Mouse (Mus musculus) granulocyte monocyte progenitor cell, adult 5-6 weeks (primary cell): ENCODE measurements around the gene 3110082I17Rik. TPM values are rescaled to one million over a fixed set of nuclear protein-coding genes. Genes with fewer than 3 reads are reported as not detected.
A peak's percentile ranks its signal among the peaks of the same experiment; 100 is the strongest.

Source experiments
- ATAC-seq: replicated peaks from 2 replicates; pipeline ENCODE4 v1.8.0; 2016; ENCODE audit warnings: mild to moderate bottlenecking, moderate TSS enrichment, inconsistent platforms; ENCODE audit not compliant: poor library complexity, severe bottlenecking
- total RNA-seq, 2 experiments: library from RNA; stranded (forward) in 1 of 2; stranded (reverse) in 1 of 2; fragments of 200-712, 200-1000 nt in 1 of 2; fragments of >200 nt in 1 of 2; fragmentation: Nextera tagmentation in 1 of 2; gene quantifications; 2 replicates each; pipeline ENCODE4 v1.2.3; 2014 to 2017

3110082I17Rik gene
- total RNA-seq, 2 experiments from 2014 or later = 44.6 to 54.1 TPM

DNA sequence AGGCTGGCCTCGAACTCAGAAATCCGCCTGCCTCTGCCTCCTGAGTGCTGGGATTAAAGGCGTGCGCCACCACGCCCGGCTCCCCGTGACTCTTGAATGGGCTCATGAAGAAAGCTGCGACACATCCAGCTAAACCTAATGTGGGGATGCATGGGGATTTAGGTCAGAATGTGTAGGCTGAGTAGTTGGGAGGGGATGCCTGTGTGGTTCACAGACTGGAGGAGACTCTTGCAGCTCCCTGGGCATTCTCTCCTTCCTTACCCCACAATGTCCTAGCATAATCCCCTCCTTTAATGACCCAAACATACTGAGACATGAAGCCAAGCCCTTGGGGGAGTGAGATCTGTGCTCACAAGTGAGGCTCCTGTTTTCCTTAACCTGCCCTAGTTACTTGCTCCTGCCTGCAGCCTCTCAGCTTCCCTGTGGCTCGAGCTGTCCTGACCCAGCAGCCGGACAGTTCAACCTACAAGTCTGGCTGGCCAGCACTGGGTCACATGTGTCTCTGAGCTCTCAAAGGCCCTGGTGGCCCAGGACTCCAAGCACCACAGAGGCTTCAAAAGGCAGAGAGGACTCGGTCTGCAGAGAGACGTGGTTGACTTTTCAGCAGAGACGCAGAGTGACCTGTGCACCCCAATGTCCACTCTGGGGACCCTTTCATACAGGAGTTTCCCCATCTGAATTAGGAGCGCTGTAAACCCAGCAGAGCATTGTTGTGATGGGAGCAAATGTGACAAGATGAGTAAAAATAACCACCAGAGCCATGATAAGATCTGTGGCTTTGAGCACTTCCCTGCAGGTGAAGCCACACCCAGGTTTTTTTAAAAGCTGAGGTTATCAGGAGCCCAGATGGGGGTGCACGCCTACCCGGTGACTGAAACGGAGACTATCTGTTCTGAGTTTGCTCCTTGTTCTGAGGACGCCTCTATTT lies 78.5 kb downstream of the 3110082I17Rik start:
- ATAC-seq = no peak

DNA sequence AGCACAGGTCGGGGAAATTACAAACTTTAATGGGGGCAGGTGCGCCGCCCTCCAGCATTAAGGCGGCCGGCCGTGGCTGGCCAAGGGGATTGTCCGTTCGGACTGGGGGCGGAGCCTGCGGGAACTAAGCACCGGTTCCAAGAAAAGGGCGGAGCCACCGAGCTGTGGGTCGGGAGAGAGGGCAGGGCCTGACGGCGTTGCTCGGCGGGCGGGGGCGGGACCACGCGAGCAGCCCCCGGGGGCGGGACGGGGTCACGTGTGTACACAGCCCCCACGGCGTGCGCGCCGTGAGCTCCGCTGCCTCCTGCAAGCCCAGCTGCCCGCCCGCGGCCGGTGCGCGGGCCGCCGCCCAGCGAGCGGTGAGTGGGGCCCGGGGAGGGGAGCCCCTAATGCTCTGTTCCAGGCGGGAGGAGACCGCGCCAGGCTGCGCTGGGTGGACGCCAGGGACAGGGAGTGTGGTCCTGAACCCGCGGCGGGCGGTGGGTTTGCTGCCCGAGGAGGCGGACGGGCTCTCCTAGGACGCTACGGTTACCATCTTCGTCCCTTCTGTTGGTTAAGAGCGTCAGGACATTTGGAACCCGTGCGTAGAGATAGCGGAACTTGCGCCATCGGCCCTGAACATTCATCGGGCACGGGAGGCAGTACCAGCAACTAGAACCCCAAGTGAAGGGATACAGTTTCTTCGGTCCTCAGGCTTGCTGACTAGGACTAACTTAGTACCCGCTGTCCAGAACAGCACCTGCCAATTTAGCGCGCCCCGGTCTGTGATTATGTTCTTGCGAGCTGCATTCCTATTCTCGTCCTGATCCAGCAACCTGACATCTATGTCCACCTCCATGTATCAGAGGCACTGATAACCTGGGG lies 79.7 kb downstream of the 3110082I17Rik start:
- peak; percentile 71 for ATAC-seq

DNA sequence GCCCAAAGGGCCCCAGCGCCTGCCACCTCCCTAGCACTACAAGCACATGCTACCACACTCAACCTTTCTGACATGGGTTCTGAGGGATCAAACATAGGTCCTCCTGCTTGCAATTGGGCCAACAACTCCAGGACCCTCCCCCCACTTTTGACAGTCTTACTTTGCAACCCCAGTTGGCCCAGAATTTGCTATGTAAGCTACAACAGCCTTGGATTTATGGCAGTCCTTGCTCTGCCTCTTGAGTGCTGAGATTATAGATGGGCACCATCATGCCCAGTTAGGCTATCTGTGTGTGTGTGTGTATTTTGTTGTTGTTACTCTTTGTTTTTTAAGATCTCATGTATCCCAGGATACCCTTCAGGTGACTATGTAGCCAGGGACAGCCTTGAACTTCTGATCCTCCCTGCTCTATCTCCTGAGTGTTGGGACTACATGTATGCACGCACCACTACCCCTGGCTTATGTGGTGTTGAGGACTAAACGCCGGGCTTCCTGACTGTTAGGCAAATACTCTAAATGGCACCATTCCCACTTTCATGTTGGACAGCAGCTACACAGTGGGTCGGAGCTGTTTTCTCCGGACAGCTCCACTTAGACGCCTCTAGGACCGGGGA lies 80.4 kb downstream of the 3110082I17Rik start:
- ATAC-seq = no peak; the same call in 1 of the 2 replicates

DNA sequence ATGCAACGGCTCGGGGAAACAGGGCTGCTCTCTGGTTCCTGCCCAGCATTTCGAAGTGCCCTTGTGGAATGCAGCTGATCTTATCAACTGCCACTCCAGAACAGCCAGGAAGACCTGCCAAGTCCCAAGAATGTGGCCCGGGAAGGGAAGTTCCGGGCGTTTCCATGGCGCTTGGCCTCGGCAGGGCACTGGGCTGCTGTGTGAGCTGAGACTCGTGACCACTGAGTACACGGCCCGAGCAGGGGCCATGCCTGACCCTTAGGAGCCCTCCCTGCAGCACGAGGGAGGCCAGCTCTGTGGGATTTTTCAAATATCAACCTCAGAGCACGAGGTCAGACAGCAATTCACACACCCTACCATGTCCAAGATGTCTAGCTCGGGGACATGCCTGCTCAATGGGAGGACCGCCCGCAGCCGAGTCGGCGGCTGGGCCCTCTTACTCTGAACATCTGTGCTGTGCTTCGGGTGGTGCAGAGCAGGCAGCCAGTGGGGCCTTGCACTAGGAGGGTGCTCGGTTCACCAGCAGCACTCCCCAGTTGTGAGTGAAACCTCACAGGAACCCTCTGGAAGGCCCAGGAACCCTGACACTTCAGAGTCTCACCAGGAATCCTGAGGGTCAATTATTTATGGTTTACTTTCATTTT lies 81.2 kb downstream of the 3110082I17Rik start:
- ATAC-seq = no peak

DNA sequence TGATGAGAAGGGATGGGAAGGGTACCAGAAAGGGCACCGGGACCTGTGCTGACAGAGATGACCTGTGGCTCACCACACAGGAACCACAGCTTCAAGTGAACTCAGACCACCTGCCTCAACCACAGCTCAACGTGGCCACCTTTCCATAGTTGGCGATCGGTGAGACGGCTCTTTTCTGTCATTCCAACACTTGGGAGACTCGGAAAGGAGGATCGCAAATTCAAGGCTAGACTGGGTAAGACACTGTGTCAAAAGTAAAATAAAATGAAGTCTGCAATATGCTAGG lies 82.1 kb downstream of the 3110082I17Rik start:
- no peak for ATAC-seq

DNA sequence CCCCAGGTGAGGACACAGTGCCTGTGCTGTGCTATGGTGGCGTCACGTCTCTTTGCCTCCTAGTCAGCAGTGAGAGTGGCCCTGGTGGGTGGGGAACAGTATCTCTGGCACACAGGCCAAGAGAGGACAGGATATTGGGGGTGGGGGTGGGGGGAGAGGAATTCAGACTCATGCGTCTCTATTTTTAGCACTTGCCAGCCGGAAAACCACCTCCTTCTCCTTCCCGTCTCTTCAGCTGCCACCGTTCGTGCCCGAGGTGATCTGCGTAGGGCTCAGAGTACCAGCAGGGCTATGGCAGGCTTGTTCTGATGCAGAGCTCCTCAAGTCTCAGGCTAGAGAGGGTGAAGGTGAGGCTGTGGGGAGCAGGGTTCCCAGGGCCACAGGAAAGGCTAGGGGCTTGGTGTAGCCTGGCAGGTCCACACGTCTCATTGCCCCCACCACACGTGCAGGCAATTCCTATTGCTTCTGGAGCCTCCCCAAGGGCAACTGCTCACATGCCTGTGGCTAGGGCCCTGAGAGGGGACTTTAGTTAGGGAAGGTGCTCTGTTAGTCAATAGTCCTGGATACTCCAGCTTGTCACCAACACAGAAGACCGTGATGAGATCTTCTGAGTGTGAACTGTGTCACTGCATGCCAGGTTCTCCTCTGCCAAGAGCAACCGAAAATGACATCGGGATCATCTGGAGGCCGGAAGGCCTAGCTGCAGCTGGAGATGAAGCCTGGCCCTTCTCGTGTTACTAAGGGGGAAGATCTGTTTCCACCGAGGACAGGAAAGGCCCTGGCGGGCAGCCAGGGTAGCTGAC lies 82.7 kb downstream of the 3110082I17Rik start, which contains the start of gene Gpr146:
TSS of gene Gpr146 (plus strand) at position 230 of the 803 bp plus-strand sequence.
- peak; percentile 14 for ATAC-seq

DNA sequence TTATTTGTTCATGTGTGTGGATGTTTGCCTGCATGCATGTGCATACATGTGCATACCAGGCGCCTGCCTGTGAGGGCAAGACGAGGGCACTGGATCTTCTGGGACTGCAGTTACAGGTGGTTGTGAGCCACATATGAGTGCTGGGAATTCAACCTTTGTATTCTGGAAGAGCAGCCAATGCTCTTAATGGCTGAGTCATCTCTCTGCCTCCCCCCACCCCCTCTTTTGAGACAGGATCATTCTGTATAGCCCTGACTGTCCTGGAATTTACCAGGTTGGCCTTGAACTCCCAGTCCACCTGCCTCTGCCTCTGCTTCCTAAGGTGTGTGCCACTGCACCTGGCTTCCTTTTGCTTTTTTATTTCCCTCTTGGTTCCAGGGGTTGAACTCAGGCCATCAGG lies 85.5 kb downstream of the 3110082I17Rik start:
- no peak for ATAC-seq

DNA sequence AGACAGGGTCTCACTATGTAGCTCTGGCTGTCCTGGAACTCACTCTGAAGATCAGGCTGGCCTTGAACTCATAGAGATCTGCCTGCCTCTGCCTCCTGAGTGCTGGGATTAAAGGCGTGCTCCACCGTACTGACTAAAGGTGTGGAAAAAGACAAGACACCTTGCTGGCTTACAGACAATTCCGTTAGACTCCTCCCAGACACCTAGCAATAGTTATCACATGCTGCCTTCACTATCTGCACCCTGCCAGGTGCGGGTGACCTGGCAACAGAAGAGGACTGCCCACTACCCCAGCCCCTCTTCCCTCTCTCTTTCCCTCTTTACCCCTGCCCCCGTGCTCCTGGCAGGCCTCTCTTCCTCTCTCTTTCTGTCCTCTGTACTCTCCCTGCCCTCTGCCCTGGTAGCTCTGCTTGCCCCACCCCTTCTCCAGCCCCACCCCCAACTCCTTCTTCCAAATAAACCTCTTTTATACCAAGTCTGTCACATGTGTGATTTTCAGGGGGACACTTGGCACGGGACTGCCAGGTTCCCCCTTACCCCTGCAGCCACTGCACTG lies 86.4 kb downstream of the 3110082I17Rik start:
- no peak for ATAC-seq

DNA sequence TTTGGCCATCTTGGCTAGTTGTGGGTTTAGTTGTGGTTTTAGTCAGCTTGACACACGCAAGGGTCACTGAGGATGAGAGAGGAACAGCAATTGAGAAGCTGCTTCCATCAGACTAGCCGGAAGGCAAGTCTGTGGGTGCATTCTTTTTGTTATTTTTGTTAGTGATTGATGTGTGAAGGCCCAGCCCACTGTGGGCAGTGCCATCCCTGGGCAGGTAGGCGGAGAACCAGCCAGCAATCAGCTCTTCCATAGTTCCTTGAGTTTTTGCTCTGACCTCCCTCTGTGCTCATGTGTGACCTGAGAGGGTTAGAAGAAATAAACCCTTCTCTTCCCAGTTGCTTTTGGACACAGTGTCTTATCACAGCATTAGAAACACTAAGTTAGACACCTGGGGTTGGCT lies 87.2 kb downstream of the 3110082I17Rik start:
- ATAC-seq = peak; percentile 31

DNA sequence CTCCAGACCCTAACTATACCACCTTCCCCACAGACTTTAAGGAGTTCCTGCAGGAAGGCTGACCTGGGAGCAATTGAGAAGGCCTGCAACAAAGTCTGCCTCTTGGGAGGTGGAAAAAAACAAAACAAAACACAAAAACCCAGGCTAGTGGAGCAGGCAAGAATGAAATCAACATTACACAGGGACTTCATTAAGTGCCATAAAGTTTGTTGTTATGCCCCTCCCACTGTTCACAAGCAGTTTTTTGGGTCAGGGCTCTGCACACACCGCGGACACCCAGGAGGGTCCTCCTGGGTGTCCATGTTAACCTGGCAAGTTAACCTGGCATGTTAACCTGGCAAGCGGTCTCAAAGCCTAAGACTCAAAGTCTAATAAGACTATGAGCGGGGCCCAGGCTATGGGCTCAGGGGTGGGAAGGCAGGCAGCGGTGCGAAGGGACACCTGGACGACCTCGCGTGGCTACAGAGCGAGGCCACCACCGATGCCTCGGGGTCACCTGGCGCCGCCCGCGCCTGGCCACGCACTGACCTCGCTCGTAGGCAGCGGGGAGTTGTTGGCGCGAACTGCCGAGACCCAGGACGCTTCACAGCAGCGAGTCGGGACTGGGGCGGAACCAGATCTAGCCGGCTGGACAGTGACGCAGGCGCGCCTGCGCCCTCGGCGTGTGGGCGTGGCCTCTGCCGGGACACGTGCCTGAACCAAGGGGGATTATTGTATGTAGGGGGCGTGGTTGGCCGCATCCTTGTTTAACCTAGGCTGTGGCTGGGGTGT lies 88.5 kb downstream of the 3110082I17Rik start:
- ATAC-seq = peak; percentile 89

DNA sequence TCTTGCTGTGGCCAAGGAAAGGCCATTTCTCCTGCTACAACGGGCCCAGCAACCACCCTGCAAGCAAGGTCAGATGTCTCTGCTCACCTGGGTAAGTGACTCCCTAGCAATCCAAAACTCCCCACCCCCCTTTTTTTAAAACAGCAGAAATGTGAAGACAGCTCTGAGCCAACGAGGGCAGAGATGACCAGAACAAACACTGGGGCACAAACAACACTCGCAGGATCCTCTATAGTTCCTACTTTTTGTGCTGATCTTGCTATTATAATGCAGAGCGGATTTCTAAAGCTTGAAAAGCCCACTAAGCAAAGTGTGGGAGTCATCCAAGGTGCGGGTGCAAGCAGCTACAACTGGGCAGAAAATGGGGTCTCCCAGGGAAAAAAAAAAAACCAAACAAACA lies 89.2 kb downstream of the 3110082I17Rik start:
- ATAC-seq = no peak

DNA sequence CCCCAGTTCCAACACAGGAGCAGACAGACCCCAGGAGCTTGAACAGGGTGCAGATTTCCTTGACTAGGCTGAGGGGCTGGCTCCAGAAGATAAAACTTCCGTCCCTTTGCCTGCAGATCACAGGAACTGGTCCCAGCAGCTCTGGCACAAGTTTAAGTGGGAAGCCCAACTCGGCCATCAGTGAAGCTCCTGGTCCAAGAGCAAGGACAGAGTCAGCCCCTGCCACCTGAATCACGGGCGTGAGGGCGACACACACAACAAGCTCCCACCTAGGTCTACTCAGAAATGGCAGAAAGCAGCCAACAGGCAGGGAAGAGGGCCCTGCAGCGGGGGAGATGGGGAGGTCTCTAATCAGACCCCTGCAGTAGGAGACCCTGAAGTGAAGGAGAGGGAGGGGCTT lies 90.0 kb downstream of the 3110082I17Rik start:
- ATAC-seq = no peak

DNA sequence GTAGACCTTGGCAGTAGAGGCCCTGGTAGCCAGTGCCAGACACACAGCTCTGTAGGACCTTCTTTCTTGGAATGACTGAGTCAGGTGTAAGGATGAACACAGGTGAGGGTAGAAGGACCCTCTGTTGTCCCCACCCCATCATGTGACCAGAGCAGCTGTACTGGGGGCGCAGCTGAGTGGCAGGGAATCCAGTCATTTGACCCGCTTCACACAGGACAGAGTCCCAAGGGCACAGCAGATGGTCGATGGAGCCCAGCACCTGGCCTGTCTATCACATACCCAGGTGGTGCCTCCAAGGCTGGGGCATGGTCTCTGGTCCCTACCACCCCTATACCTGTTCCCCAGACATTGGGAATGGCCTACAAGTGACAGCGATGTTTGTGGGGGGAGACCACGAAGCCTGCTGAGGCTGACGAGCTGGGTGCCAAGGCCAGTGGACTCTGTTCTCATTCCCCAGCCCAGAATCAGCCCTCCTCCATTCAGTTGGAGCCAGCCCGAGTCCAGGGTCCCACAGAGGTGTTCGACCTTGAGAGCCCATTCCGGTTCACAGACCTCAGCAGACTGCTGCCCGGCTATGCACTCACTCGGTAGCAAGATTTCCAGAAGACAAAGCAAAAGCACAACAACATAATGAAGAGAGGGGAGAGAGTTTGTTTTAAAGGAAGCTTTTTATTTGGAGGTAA lies 91.5 kb downstream of the 3110082I17Rik start:
- ATAC-seq = no peak

DNA sequence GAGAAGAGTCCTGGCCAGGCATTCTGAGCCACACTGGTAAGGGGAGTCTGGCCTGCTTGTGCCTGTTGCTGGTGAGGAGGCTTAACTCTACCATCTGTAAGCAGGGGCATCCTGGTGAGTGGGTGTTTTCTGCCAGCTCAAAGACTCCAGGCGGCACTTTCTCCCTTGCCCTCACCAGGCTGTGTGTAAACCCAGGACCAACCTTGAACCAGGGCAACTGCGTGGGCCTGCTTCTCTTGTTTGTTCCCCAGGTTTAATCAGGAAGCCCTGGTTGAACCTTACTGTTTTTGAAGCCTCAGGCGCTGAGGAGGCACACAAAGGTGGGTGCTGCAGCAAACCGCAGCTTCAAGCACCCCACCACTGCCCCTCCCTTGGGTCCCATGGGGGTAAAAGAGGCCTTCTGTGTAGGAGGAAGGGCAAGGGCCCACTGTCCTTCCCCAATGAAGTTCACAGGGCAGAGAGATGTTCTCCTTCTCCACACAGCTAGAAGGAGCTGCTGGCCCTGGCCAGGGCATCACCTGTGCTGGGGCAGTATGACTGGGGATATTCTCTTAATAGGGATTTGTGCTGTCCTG lies 92.4 kb downstream of the 3110082I17Rik start:
- no peak for ATAC-seq

DNA sequence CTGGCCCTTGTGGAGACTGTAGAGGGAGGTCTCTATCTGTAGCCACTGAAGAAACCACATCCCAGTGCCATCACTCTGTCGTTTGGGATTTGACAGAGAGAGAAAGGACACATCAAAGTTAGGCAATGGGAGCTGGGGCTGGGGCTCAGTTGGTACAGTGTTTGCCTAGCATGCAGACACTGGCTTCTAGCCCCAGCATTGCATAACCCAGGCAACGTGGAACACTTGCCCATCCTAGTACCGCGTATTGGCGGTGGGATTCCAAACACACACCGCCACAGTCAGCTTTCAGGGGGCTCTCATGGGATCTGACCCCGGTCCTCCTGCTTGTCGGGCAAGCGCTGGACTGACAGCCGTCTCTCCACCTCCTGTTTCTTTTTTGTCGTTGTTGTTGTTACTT lies 93.8 kb downstream of the 3110082I17Rik start:
- ATAC-seq = peak; percentile 53

DNA sequence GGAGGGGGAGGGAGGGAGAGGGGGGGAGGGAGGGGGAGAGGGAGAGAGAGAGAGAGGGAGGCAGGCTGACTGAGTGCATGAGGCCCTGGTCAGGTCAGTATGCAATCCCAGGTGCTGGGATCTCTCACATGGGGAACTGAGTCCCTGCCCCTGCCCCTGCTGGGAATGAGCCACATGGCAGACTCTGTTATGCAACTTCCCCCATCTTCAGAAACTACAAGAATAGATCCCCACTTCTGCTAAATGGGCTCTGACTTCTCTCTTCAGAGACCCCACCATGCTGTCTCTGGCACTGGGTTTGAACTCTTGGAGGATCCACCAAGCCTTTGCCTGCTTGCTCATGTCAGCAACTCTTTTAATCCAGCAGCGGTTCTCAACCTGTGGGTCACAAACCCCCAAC lies 94.5 kb downstream of the 3110082I17Rik start:
- peak; percentile 64 for ATAC-seq

DNA sequence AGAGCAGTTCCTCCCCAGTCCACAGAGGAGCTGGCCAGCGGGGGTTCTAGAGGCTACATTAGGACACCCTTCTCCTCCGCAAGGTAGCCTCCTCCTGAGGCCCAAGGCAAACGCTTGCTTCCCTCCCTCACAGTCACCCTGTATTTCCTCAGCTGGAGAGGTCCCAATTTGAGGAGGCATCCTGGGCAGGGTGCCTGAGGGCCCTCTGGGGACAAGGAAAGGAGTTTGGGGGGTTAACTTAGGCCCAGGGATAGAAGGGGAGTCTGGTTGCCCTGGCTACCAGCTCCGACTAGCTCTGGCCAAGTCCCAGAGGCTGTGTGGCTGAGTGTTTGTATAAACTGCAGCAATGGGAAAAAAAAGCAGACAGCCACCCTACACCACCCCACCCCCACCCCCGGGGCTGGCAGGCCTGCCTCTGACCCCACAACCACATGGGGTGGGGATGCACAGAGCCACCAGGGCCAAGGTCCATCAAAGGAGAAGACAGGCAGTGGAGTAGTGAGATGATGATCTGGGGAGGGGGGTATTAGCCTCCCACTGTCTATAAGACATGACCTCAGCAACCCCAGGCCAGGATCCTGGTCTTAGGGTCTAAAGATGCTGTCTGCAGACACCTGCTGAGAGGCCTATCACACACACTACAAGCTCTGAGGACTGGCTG lies 95.3 kb downstream of the 3110082I17Rik start:
- no peak for ATAC-seq
